Mouse (Mus musculus) v-Abl transformed pro-B cells (cell line): ENCODE measurements at regions not wholly inside any gene's neighbourhood (a gene's known extent, or its start where the extent isn't known, plus 50 kb on each side); places are given as distances from the start of the nearest gene placed in this dataset.

Experiments
- in situ Hi-C, 2 experiments: fragments of 400-800 bp; cut with MboI; formaldehyde crosslinking; loops; one replicate each; pipeline ENCODE4 v1.15.1; 2025; ENCODE audit not compliant: unreplicated experiment in 2 of 2

GRCm38 (mm10) chr7:145135971-145136370, 71.9 kb downstream of the 1810010D01Rik start:
- in situ Hi-C loops: no loop called here

- in situ Hi-C loops: no loop called here
These were observed 75.4 kb downstream of the 1810010D01Rik start for GRCm38 (mm10) chr7:145132506-145132905.

- in situ Hi-C loops: no loop called here
These were observed 76.3 kb downstream of the 1810010D01Rik start for GRCm38 (mm10) chr7:145131438-145132159.

GRCm38 (mm10) chr7:145129971-145130370, 77.9 kb downstream of the 1810010D01Rik start:
- in situ Hi-C loops: no loop called here

GRCm38 (mm10) chr7:145127661-145128060, 80.3 kb downstream of the 1810010D01Rik start:
- in situ Hi-C loops: no loop called here

DNA sequence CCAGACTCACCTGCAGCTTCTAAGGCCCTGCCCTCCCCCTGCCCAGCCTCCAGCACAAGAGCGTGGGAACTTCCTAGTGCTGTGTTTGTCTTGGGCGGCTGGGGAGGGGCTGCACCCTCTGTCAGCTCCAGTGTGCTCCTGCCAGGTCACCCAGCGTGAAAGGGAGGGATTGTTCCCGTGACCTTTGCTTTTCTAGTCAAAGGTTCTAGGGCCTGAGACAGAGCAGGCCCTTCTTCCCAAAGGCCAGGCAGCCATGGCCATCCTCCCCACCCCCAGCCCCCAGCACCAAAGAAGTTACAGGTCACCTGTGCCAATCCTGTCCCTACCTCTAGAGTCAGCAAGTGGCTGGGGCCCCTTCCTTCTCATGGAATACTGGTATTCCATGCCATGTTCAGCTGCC, 80.7 kb downstream of the 1810010D01Rik start:
- in situ Hi-C loops: no loop called here

GRCm38 (mm10) chr7:145123996-145124601, 83.8 kb downstream of the 1810010D01Rik start:
- in situ Hi-C loops: no loop called here

DNA sequence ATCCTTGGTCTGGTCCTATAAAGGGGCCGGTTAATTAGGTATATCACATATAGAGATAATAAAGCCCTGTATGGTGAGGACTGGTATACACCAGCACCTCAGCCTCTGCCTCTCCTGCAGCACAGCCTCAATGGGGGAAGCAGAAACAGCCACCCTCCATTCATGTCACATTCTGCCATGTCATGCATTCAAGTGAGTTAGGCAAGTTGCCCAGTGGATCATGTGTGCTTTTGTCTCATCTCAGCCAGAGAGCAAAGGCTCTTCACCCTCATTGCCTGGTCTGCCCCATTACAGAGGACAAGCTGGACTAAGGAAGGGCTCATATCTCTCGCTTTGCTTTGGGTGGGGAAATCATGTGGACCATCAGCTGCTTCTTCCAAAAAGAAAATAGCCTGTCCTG, 85.4 kb downstream of the 1810010D01Rik start:
- in situ Hi-C loops: no loop called here

GRCm38 (mm10) chr7:145118406-145118805, 89.5 kb downstream of the 1810010D01Rik start:
- in situ Hi-C loops: loop anchor here in 1 of 2 experiments (5.0 kb wide), 1 partner anchor 124 kb away; no protein-coding TSS in a partner anchor

GRCm38 (mm10) chr7:145114660-145115059, 93.3 kb downstream of the 1810010D01Rik start:
- in situ Hi-C loops: loop anchor here (5.0 kb wide), 2 partner anchors 128 to 177 kb away; partner anchors contain the start of gene Ccnd1 (in 1 of the 2)

DNA sequence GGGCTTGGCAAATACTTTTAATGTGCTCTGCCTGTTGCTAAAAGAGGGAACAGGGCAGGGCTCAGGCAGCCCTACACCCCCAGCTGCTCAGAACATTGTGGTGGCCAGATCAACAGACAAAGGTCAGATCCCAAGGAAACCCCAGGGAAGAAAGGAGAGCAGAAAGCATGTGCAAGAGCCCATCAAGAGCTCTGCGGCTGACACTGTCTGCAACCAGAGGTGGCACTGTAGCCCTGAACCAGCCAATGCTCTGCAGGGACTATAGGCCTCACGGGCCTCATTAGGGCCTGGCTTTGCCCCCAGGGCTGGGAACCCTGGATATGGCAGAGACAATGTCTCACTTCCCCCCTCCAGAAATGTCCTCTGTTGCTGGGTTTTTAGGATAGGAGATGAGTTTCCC, 93.8 kb downstream of the 1810010D01Rik start:
- in situ Hi-C loops: loop anchor here in 1 of 2 experiments (5.0 kb wide), 1 partner anchor 177 kb away; the partner anchor contains the start of gene Ccnd1

- in situ Hi-C loops: loop anchor here in 1 of 2 experiments (5.0 kb wide), 1 partner anchor 176 kb away; the partner anchor contains the start of gene Ccnd1
These were observed 94.9 kb downstream of the 1810010D01Rik start for GRCm38 (mm10) chr7:145112887-145113531.

- in situ Hi-C loops: loop anchor here in 1 of 2 experiments (5.0 kb wide), 1 partner anchor 175 kb away; the partner anchor contains the start of gene Ccnd1
These were observed 95.6 kb downstream of the 1810010D01Rik start for GRCm38 (mm10) chr7:145112146-145112830.

- in situ Hi-C loops: loop anchor here in 1 of 2 experiments (5.0 kb wide), 1 partner anchor 174 kb away; the partner anchor contains the start of gene Ccnd1
These were observed 96.4 kb downstream of the 1810010D01Rik start for GRCm38 (mm10) chr7:145111252-145112131.

DNA sequence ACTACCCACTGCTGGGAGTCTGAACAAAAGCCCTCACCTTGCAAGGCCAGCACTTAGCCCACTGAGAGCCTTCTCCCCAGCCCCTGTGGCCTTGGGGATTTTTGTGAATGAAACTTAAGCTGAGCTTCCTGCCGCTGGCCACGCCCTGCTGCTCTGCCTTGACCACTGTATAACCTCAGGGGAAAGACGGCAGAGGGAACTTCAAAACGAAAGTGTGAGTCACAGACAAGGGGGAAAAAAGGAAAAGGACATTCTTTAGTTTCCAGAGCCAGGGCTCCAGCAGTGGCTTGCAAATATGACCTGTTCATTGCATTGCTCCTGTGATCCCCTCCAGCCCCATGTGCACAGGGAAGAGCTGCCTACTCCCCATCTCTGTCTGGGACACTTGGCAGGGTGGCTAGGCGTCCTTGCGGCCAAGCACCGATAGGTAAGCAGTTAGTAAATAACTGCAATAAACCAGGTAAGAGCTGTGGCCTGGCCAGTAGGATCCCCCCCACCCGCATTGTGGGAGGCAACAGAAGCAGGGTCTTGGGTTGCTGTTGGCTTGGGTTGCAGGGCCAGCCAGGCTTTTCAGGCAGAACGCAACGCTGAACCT, 97.2 kb downstream of the 1810010D01Rik start:
- in situ Hi-C loops: loop anchor here in 1 of 2 experiments (5.0 kb wide), 1 partner anchor 173 kb away; the partner anchor contains the start of gene Ccnd1

- in situ Hi-C loops: loop anchor here in 1 of 2 experiments (5.0 kb wide), 1 partner anchor 173 kb away; the partner anchor contains the start of gene Ccnd1
These were observed 97.9 kb downstream of the 1810010D01Rik start for GRCm38 (mm10) chr7:145110028-145110427.

DNA sequence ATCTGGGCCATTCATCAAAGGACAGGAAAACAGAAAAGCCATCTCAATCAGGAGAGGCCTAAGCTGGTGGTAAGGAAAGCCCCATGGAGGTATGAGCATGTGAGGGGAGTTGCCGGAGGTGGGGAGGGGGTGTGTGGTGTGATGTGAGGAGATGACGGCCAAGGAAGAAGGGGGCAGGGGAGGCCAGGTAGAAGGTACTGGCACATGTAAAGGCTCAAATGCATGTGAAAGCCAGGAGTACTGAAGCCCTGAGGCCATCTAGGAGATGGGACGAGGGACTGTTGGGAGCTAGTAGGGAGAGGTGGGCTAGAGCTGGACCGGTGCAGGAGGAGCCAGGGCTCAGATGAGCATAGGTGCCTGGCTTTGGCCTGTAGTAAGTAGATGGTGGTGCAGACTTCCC, 98.4 kb downstream of the 1810010D01Rik start:
- in situ Hi-C loops: no loop called here

DNA sequence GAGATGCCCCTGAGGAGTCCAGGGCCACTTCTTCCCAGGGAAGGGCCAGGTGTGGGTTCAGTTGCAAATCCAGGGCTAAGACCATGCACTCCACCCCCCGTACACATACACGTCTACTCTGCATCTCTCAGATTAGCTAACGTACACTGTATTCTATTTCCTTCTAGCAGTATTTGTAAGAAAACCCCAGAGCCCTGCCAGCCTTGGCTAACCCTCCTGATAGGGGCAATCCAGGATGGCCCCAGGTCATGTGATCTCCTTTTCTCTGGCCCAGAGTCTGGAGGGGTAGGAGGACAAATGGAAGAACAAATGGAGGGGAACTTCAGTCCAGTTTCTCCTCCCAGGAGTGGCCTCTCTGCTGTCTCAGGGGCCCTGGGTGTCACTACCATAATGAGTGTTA, 98.9 kb downstream of the 1810010D01Rik start:
- in situ Hi-C loops: no loop called here
